Mouse (Mus musculus) liver, embryonic 11.5 days (tissue): ENCODE measurements at regions not wholly inside any gene's neighbourhood (a gene's known extent, or its start where the extent isn't known, plus 50 kb on each side); places are given as distances from the start of the nearest gene placed in this dataset.

Source experiments
- ATAC-seq: fragments of 200-750 bp; cut with Nextera tagmentation; replicated peaks from 2 replicates; pipeline ENCODE4 v1.8.0; 2017; ENCODE audit warnings: moderate number of reproducible peaks, mild to moderate bottlenecking, moderate TSS enrichment, moderate library complexity; ENCODE audit not compliant: low FRiP score
- DNase-seq: peaks from one replicate; pipeline ENCODE4 v3.0.0-alpha.2; 2017; ENCODE audit warnings: low spot score
- H3K27ac ChIP-seq: fragments of 300-500 bp; sonication (generic); 2 replicates; pipeline ENCODE4 v1.5.1; 2014; ENCODE audit warnings: mild to moderate bottlenecking, low read depth, low read length, control low read depth
- H3K27me3 ChIP-seq: fragments of 300-500 bp; sonication (generic); replicated peaks from 2 replicates; pipeline ENCODE4 v1.6.1; 2014; ENCODE audit warnings: low read length, mixed read lengths; ENCODE audit not compliant: control insufficient read depth, insufficient read depth
- H3K36me3 ChIP-seq: fragments of 300-500 bp; sonication (generic); 2 replicates; pipeline ENCODE4 v1.6.1; 2014; ENCODE audit warnings: mild to moderate bottlenecking, low read length, moderate library complexity, mixed read lengths; ENCODE audit not compliant: control insufficient read depth, insufficient read depth
- H3K4me1 ChIP-seq: fragments of 300-500 bp; sonication (generic); replicated peaks from 2 replicates; pipeline ENCODE4 v1.6.1; 2014; ENCODE audit warnings: low read length, mixed read lengths; ENCODE audit not compliant: control insufficient read depth, insufficient read depth
- H3K4me2 ChIP-seq: fragments of 300-500 bp; sonication (generic); 2 replicates; pipeline ENCODE4 v1.6.1; 2014; ENCODE audit warnings: mild to moderate bottlenecking, control low read depth, moderate library complexity
- H3K4me3 ChIP-seq: fragments of 300-500 bp; sonication (generic); 2 replicates; pipeline ENCODE4 v1.5.1; 2014; ENCODE audit warnings: low read depth, low read length, control low read depth
- H3K9ac ChIP-seq: fragments of 300-500 bp; sonication (generic); 2 replicates; pipeline ENCODE4 v1.6.1; 2014; ENCODE audit warnings: low read depth, low read length, control low read depth
- H3K9me3 ChIP-seq: fragments of 300-500 bp; sonication (generic); 2 replicates; pipeline ENCODE4 v1.6.1; 2016; ENCODE audit warnings: low read length, inconsistent platforms, mixed read lengths; ENCODE audit not compliant: control insufficient read depth
- WGBS: fragments of 180-500 bp; shearing (Covaris S2); extraction: QIAGEN DNeasy Blood & Tissue Kit; methylation state at CpG from one replicate; pipeline ENCODE4 v1.1.7; 2014; 5-methylcytosine and 5-hydroxymethylcytosine counted together

- Histone ChIP-seq H3K4me1 (no peaks in the 10 kb centered on the region), H3K27ac (no peak overlapping the region), H3K4me2 (no peak overlapping the region), H3K27me3 (no peaks in the 10 kb centered on the region), H3K9me3 (no peaks in the 10 kb centered on the region), H3K9ac (no peak overlapping the region), H3K4me3 (no peak overlapping the region), H3K36me3 (no peaks in the 10 kb centered on the region)
- DNase-seq (peak; percentile 7), ATAC-seq (no peak)
- 56% methylated on average over 2 of the region's 2 CpGs for whole genome bisulfite sequencing
These were observed 179.6 kb upstream of the Daam1 start for GRCm38 (mm10) chr12:71651251-71651650.

- H3K4me2 ChIP-seq: no peak overlapping the region
- DNase-seq (no peak), ATAC-seq (no peak)
- no peaks in the 10 kb centered on the region for H3K4me1 ChIP-seq
- WGBS: 50% methylated on average over 10 of the region's 10 CpGs
- H3K9me3 ChIP-seq: no peaks in the 10 kb centered on the region
- H3K9ac ChIP-seq: no peak overlapping the region
- H3K4me3 ChIP-seq: no peak overlapping the region
- H3K27ac ChIP-seq: no peak overlapping the region
- no peaks in the 10 kb centered on the region for H3K27me3 ChIP-seq
- no peaks in the 10 kb centered on the region for H3K36me3 ChIP-seq
These were observed 137.4 kb upstream of the Daam1 start for GRCm38 (mm10) chr12:71693346-71694038.

- Histone ChIP-seq H3K9ac (no peak overlapping the region), H3K36me3 (no peaks in the 10 kb centered on the region), H3K27me3 (no peaks in the 10 kb centered on the region), H3K9me3 (no peaks in the 10 kb centered on the region), H3K4me1 (no peaks in the 10 kb centered on the region), H3K4me3 (no peak overlapping the region), H3K4me2 (no peak overlapping the region), H3K27ac (no peak overlapping the region)
- no peak for DNase-seq
- no peak for ATAC-seq
- 81% methylated on average over 2 of the region's 2 CpGs for WGBS
These were observed 129.1 kb upstream of the Daam1 start for GRCm38 (mm10) chr12:71701753-71702152.

GRCm38 (mm10) chr12:71702181-71702580, 128.7 kb upstream of the Daam1 start:
- Histone ChIP-seq H3K9ac (no peak overlapping the region), H3K36me3 (no peaks in the 10 kb centered on the region), H3K4me3 (no peak overlapping the region), H3K27ac (no peak overlapping the region), H3K27me3 (no peaks in the 10 kb centered on the region), H3K9me3 (no peaks in the 10 kb centered on the region), H3K4me2 (no peak overlapping the region), H3K4me1 (no peaks in the 10 kb centered on the region)
- DNase-seq (no peak), ATAC-seq (no peak)
- WGBS: 75% methylated on average over 11 of the region's 11 CpGs

GRCm38 (mm10) chr12:71703146-71703902, 127.6 kb upstream of the Daam1 start:
- Histone ChIP-seq H3K4me2 (no peak overlapping the region), H3K27me3 (no peaks in the 10 kb centered on the region), H3K9ac (no peak overlapping the region), H3K27ac (no peak overlapping the region), H3K4me3 (no peak overlapping the region), H3K4me1 (no peaks in the 10 kb centered on the region), H3K9me3 (no peaks in the 10 kb centered on the region), H3K36me3 (no peaks in the 10 kb centered on the region)
- ATAC-seq: no peak
- 80% methylated on average over 13 of the region's 13 CpGs for WGBS
- no peak for DNase-seq

GRCm38 (mm10) chr12:71704431-71704830, 126.4 kb upstream of the Daam1 start:
- no peaks in the 10 kb centered on the region for H3K9me3 ChIP-seq
- DNase-seq: no peak
- ATAC-seq: peak; percentile 41; the same call in 1 of the 2 replicates
- H3K4me3 ChIP-seq: no peak overlapping the region
- WGBS: 64% methylated on average over 6 of the region's 6 CpGs
- H3K9ac ChIP-seq: no peak overlapping the region
- no peaks in the 10 kb centered on the region for H3K36me3 ChIP-seq
- H3K27ac ChIP-seq: no peak overlapping the region
- no peaks in the 10 kb centered on the region for H3K4me1 ChIP-seq
- no peak overlapping the region for H3K4me2 ChIP-seq
- no peaks in the 10 kb centered on the region for H3K27me3 ChIP-seq

GRCm38 (mm10) chr12:71707727-71708369, 123.0 kb upstream of the Daam1 start:
- Histone ChIP-seq H3K9me3 (no peaks in the 10 kb centered on the region), H3K4me3 (no peak overlapping the region), H3K4me1 (no peaks in the 10 kb centered on the region), H3K4me2 (no peak overlapping the region), H3K36me3 (no peaks in the 10 kb centered on the region), H3K9ac (no peak overlapping the region), H3K27ac (no peak overlapping the region), H3K27me3 (no peaks in the 10 kb centered on the region)
- ATAC-seq (no peak), DNase-seq (no peak)
- 28% methylated on average over 10 of the region's 10 CpGs for WGBS

GRCm38 (mm10) chr12:71714606-71715005, 116.3 kb upstream of the Daam1 start:
- Histone ChIP-seq H3K36me3 (no peaks in the 10 kb centered on the region), H3K4me3 (no peak overlapping the region), H3K27ac (no peak overlapping the region), H3K4me2 (no peak overlapping the region), H3K9ac (no peak overlapping the region), H3K4me1 (no peaks in the 10 kb centered on the region), H3K9me3 (no peaks in the 10 kb centered on the region), H3K27me3 (no peaks in the 10 kb centered on the region)
- WGBS: 74% methylated on average over 7 of the region's 7 CpGs
- ATAC-seq: no peak
- no peak for DNase-seq
